Mouse (Mus musculus): ENCODE measurements at regions not wholly inside any gene's neighbourhood (a gene's known extent, or its start where the extent isn't known, plus 50 kb on each side); places are given as distances from the start of the nearest gene placed in this dataset.

- DNase-seq (ENCODE audit: extremely low spot score in 1 of 2, low spot score in 2 of 2): no peak
- Histone ChIP-seq H3K4me3 (no peak overlapping the region), H3K27ac (no peak overlapping the region)
- TF ChIP-seq CTCF (IDR thresholded peaks at IDR 0.05): no peak
- intact Hi-C loops (cut with DNase I): no loop called here
Observed at GRCm38 (mm10) chr5:120034499-120035077, 81.7 kb upstream of the Rbm19 start.

GRCm38 (mm10) chr5:120035251-120035650 is 81.0 kb upstream of the Rbm19 start:
- intact Hi-C loops (cut with DNase I): no loop called here
- DNase-seq (ENCODE audit: extremely low spot score in 1 of 2, low spot score in 2 of 2): no peak
- Histone ChIP-seq H3K4me3 (no peak overlapping the region), H3K27ac (no peak overlapping the region)
- TF ChIP-seq CTCF (IDR thresholded peaks at IDR 0.05): no peak

- no peak overlapping the region for H3K4me3 ChIP-seq
- DNase-seq (ENCODE audit: extremely low spot score in 1 of 2, low spot score in 2 of 2): no peak
- H3K27ac ChIP-seq: no peak overlapping the region
- no peak for TF ChIP-seq CTCF (IDR thresholded peaks at IDR 0.05)
- intact Hi-C loops (cut with DNase I): no loop called here
Observed at GRCm38 (mm10) chr5:120037806-120038205, 78.5 kb upstream of the Rbm19 start.

- Histone ChIP-seq H3K4me3 (no peak overlapping the region), H3K27ac (no peak overlapping the region)
- no peak for DNase-seq (ENCODE audit: extremely low spot score in 1 of 2, low spot score in 2 of 2)
- no peak for TF ChIP-seq CTCF (IDR thresholded peaks at IDR 0.05)
- intact Hi-C loops (cut with DNase I): no loop called here
Observed at GRCm38 (mm10) chr5:120043786-120044185, 72.5 kb upstream of the Rbm19 start.

- no peak for DNase-seq (ENCODE audit: extremely low spot score in 1 of 2, low spot score in 2 of 2)
- no peak for TF ChIP-seq CTCF (IDR thresholded peaks at IDR 0.05)
- intact Hi-C loops (cut with DNase I): no loop called here
- Histone ChIP-seq H3K27ac (no peak overlapping the region), H3K4me3 (no peak overlapping the region)
Observed at GRCm38 (mm10) chr5:120049063-120049781, 67.0 kb upstream of the Rbm19 start.

- no peak for DNase-seq (ENCODE audit: extremely low spot score in 1 of 2, low spot score in 2 of 2)
- Histone ChIP-seq H3K4me3 (no peak overlapping the region), H3K27ac (no peak overlapping the region)
- intact Hi-C loops (cut with DNase I): no loop called here
- TF ChIP-seq CTCF (IDR thresholded peaks at IDR 0.05): no peak
Observed at GRCm38 (mm10) chr5:120050728-120051436, 65.4 kb upstream of the Rbm19 start.

GRCm38 (mm10) chr5:120054498-120055167 is 61.6 kb upstream of the Rbm19 start:
- H3K27ac ChIP-seq: no peak overlapping the region
- no peak overlapping the region for H3K4me3 ChIP-seq
- intact Hi-C loops (cut with DNase I): no loop called here
- no peak for DNase-seq (ENCODE audit: extremely low spot score in 1 of 2, low spot score in 2 of 2)
- no peak for TF ChIP-seq CTCF (IDR thresholded peaks at IDR 0.05)

All from left cerebral cortex, adult 2 months (tissue).